Mouse (Mus musculus) kidney, embryonic 14.5 days (tissue): Measurements from ENCODE around the gene Ccl2. TPM values are rescaled to one million over a fixed set of nuclear protein-coding genes. Genes with fewer than 3 reads are reported as not detected.

Experiments
- ATAC-seq: fragments of 200-750 bp; cut with Nextera tagmentation; 2 replicates; pipeline ENCODE4 v1.8.0; 2017; ENCODE audit warnings: moderate number of reproducible peaks, mild to moderate bottlenecking, moderate TSS enrichment, moderate library complexity; ENCODE audit not compliant: low FRiP score, low TSS enrichment
- H3K27ac ChIP-seq: fragments of 300-500 bp; sonication (generic); 2 replicates; pipeline ENCODE4 v1.5.1; 2014; ENCODE audit warnings: low read depth, mild to moderate bottlenecking, low read length, moderate library complexity, mixed read lengths
- H3K27me3 ChIP-seq: fragments of 300-500 bp; sonication (generic); 2 replicates; pipeline ENCODE4 v1.6.1; 2014; ENCODE audit warnings: mild to moderate bottlenecking, low read length; ENCODE audit not compliant: control insufficient read depth, insufficient read depth
- H3K36me3 ChIP-seq: fragments of 300-500 bp; sonication (generic); 2 replicates; pipeline ENCODE4 v1.6.1; 2014; ENCODE audit warnings: low read length, mixed read lengths; ENCODE audit not compliant: control insufficient read depth, insufficient read depth
- H3K4me1 ChIP-seq: fragments of 300-500 bp; sonication (generic); 2 replicates; pipeline ENCODE4 v1.6.1; 2014; ENCODE audit warnings: low read length, mixed read lengths; ENCODE audit not compliant: control insufficient read depth, insufficient read depth
- H3K4me2 ChIP-seq: fragments of 300-500 bp; sonication (generic); replicated peaks from 2 replicates; pipeline ENCODE4 v1.6.1; 2014; ENCODE audit warnings: low read depth, mild to moderate bottlenecking, low read length
- H3K4me3 ChIP-seq: fragments of 300-500 bp; sonication (generic); 2 replicates; pipeline ENCODE4 v1.5.1; 2014; ENCODE audit warnings: mild to moderate bottlenecking, low read length
- H3K9ac ChIP-seq: fragments of 300-500 bp; sonication (generic); 2 replicates; pipeline ENCODE4 v1.6.1; 2014; ENCODE audit warnings: low read depth, mild to moderate bottlenecking, low read length, moderate library complexity
- H3K9me3 ChIP-seq: fragments of 300-500 bp; sonication (generic); 2 replicates; pipeline ENCODE4 v1.6.1; 2016; ENCODE audit warnings: low read length; ENCODE audit not compliant: control insufficient read depth
- WGBS: fragments of 180-500 bp; shearing (Covaris S2); extraction: QIAGEN DNeasy Blood & Tissue Kit; methylation state at CpG from one replicate; pipeline ENCODE4 v1.1.7; 2014; 5-methylcytosine and 5-hydroxymethylcytosine counted together
- polyA plus RNA-seq: library from polyadenylated mRNA; unstranded; fragments of >200 nt; fragmentation: Nextera tagmentation; extraction: Ambion mirVana; gene quantifications from 2 replicates; pipeline ENCODE4 v1.2.1, GENCODE M21; 2014

Gene Ccl2
- polyA plus RNA-seq, result 0.92 and 2.7 TPM in 2 replicates

- Histone ChIP-seq H3K36me3 (no peaks in the 10 kb centered on the region), H3K27me3 (no peaks in the 10 kb centered on the region), H3K9ac (no peak within 1 kb of the TSS), H3K4me1 (no peaks in the 10 kb centered on the region; the same call in 1 of the 2 replicates), H3K27ac (no peak within 1 kb of the TSS), H3K4me2 (no peak within 1 kb of the TSS), H3K9me3 (no peaks in the 10 kb centered on the region), H3K4me3 (no peak within 1 kb of the TSS)
- 45% methylated on average over 5 of the region's 5 CpGs for WGBS
- no peak for ATAC-seq
These were observed at the start of gene Ccl2 for GRCm38 (mm10) chr11:82035356-82035755. Ccl2 (plus strand) TSS chr11:82035571.

- H3K4me2 ChIP-seq, result no peak overlapping the region
- no peaks in the 10 kb centered on the region for H3K27me3 ChIP-seq
- no peak overlapping the region for H3K9ac ChIP-seq
- H3K4me3 ChIP-seq, result no peak overlapping the region
- 63% methylated on average over 10 of the region's 10 CpGs for WGBS
- H3K36me3 ChIP-seq, result no peaks in the 10 kb centered on the region
- no peak for ATAC-seq
- no peaks in the 10 kb centered on the region for H3K9me3 ChIP-seq
- H3K4me1 ChIP-seq, result no peaks in the 10 kb centered on the region
- no peak overlapping the region for H3K27ac ChIP-seq
These were observed 39.1 kb upstream of the Ccl2 start for GRCm38 (mm10) chr11:81996172-81996841.

GRCm38 (mm10) chr11:81997085-81997484 is 38.3 kb upstream of the Ccl2 start:
- Histone ChIP-seq H3K27me3 (no peaks in the 10 kb centered on the region), H3K36me3 (no peaks in the 10 kb centered on the region), H3K4me2 (no peak overlapping the region), H3K27ac (no peak overlapping the region), H3K4me3 (no peak overlapping the region), H3K9ac (no peak overlapping the region), H3K9me3 (no peaks in the 10 kb centered on the region), H3K4me1 (no peaks in the 10 kb centered on the region)
- ATAC-seq, result no peak
- 80% methylated on average over 5 of the region's 5 CpGs for WGBS

- Histone ChIP-seq H3K27ac (no peak overlapping the region), H3K9ac (no peak overlapping the region), H3K36me3 (no peaks in the 10 kb centered on the region), H3K4me2 (no peak overlapping the region), H3K4me1 (no peaks in the 10 kb centered on the region), H3K27me3 (no peaks in the 10 kb centered on the region), H3K4me3 (no peak overlapping the region), H3K9me3 (no peaks in the 10 kb centered on the region)
- WGBS, result 89% methylated on average over 3 of the region's 3 CpGs
- ATAC-seq, result no peak
These were observed 36.7 kb upstream of the Ccl2 start for GRCm38 (mm10) chr11:81998646-81999045.

GRCm38 (mm10) chr11:81999469-81999868 is 35.9 kb upstream of the Ccl2 start:
- Histone ChIP-seq H3K9me3 (no peaks in the 10 kb centered on the region), H3K36me3 (no peaks in the 10 kb centered on the region), H3K4me3 (no peak overlapping the region), H3K4me1 (no peaks in the 10 kb centered on the region), H3K9ac (no peak overlapping the region), H3K27ac (no peak overlapping the region), H3K27me3 (no peaks in the 10 kb centered on the region), H3K4me2 (no peak overlapping the region)
- 83% methylated on average over 4 of the region's 4 CpGs for WGBS
- ATAC-seq, result no peak

GRCm38 (mm10) chr11:82000581-82000980 is 34.8 kb upstream of the Ccl2 start:
- Histone ChIP-seq H3K4me2 (no peak overlapping the region), H3K36me3 (no peaks in the 10 kb centered on the region), H3K27me3 (no peaks in the 10 kb centered on the region), H3K4me1 (no peaks in the 10 kb centered on the region), H3K4me3 (no peak overlapping the region), H3K9me3 (no peaks in the 10 kb centered on the region), H3K27ac (no peak overlapping the region), H3K9ac (no peak overlapping the region)
- WGBS, result 52% methylated on average over 5 of the region's 5 CpGs
- ATAC-seq, result no peak

GRCm38 (mm10) chr11:82004810-82005209 is 30.6 kb upstream of the Ccl2 start:
- Histone ChIP-seq H3K9ac (no peak overlapping the region), H3K4me1 (no peaks in the 10 kb centered on the region), H3K36me3 (no peaks in the 10 kb centered on the region), H3K27ac (no peak overlapping the region), H3K9me3 (no peaks in the 10 kb centered on the region), H3K4me2 (no peak overlapping the region), H3K27me3 (no peaks in the 10 kb centered on the region), H3K4me3 (no peak overlapping the region)
- 64% methylated on average over 2 of the region's 2 CpGs for WGBS
- ATAC-seq, result no peak

- Histone ChIP-seq H3K4me3 (no peak overlapping the region), H3K9me3 (no peaks in the 10 kb centered on the region), H3K27me3 (no peaks in the 10 kb centered on the region), H3K27ac (no peak overlapping the region), H3K4me2 (no peak overlapping the region), H3K36me3 (no peaks in the 10 kb centered on the region), H3K9ac (no peak overlapping the region), H3K4me1 (no peaks in the 10 kb centered on the region)
- 61% methylated on average over 12 of the region's 12 CpGs for WGBS
- ATAC-seq, result no peak
These were observed 28.5 kb upstream of the Ccl2 start for GRCm38 (mm10) chr11:82006796-82007423.

GRCm38 (mm10) chr11:82010115-82010514 is 25.3 kb upstream of the Ccl2 start:
- H3K4me1 ChIP-seq, result no peaks in the 10 kb centered on the region
- H3K27me3 ChIP-seq, result no peaks in the 10 kb centered on the region
- no peak for ATAC-seq
- H3K27ac ChIP-seq, result no peak overlapping the region
- WGBS, result 94% methylated on average over 3 of the region's 3 CpGs
- H3K4me2 ChIP-seq, result no peak overlapping the region
- no peak overlapping the region for H3K4me3 ChIP-seq
- no peaks in the 10 kb centered on the region for H3K9me3 ChIP-seq
- H3K36me3 ChIP-seq, result no peaks in the 10 kb centered on the region
- H3K9ac ChIP-seq, result no peak overlapping the region
